Mouse (Mus musculus) hindbrain, postnatal 0 days (tissue): ENCODE data around the gene Rpn2. TPM values are rescaled to one million over a fixed set of nuclear protein-coding genes. Genes with fewer than 3 reads are reported as not detected.

Experiments
- ATAC-seq: fragments of 200-750 bp; cut with Nextera tagmentation; 2 replicates; pipeline ENCODE4 v1.8.0; 2017; ENCODE audit warnings: mild to moderate bottlenecking, moderate TSS enrichment, moderate library complexity
- DNase-seq: peaks from one replicate; pipeline ENCODE4 v3.0.0-alpha.2; 2015; ENCODE audit warnings: low spot score
- H3K27ac ChIP-seq: fragments of 300-500 bp; sonication (generic); 2 replicates; pipeline ENCODE4 v1.5.1; 2014; ENCODE audit warnings: mild to moderate bottlenecking
- H3K27me3 ChIP-seq: fragments of 300-500 bp; sonication (generic); 2 replicates; pipeline ENCODE4 v1.6.1; 2014; ENCODE audit warnings: low read length, mixed read lengths; ENCODE audit not compliant: insufficient read depth
- H3K36me3 ChIP-seq: fragments of 300-500 bp; sonication (generic); 2 replicates; pipeline ENCODE4 v1.6.1; 2014; ENCODE audit warnings: low read length, mixed read lengths; ENCODE audit not compliant: insufficient read depth
- H3K4me1 ChIP-seq: fragments of 300-500 bp; sonication (generic); 2 replicates; pipeline ENCODE4 v1.6.1; 2014; ENCODE audit warnings: antibody characterized with exemption, low read length, mixed read lengths; ENCODE audit not compliant: insufficient read depth
- H3K4me2 ChIP-seq: fragments of 300-500 bp; sonication (generic); 2 replicates; pipeline ENCODE4 v1.6.1; 2014; ENCODE audit warnings: low read depth, mild to moderate bottlenecking, low read length, moderate library complexity, mixed read lengths
- H3K4me3 ChIP-seq: fragments of 300-500 bp; sonication (generic); 2 replicates; pipeline ENCODE4 v1.5.1; 2014; ENCODE audit warnings: low read length
- H3K9ac ChIP-seq: fragments of 300-500 bp; sonication (generic); replicated peaks from 2 replicates; pipeline ENCODE4 v1.6.1; 2014; ENCODE audit warnings: mild to moderate bottlenecking, low read length, moderate library complexity, mixed read lengths
- H3K9me3 ChIP-seq: fragments of 300-500 bp; sonication (generic); 2 replicates; pipeline ENCODE4 v1.6.1; 2016; ENCODE audit warnings: low read length, mixed read lengths
- CTCF ChIP-seq: IDR thresholded peaks from 2 replicates; pipeline ENCODE4 v1.5.1; 2016; ENCODE audit warnings: antibody characterized with exemption, control low read depth, low read depth
- WGBS: fragments of 180-500 bp; shearing (Covaris S2); extraction: QIAGEN DNeasy Blood & Tissue Kit; methylation state at CpG from one replicate; pipeline ENCODE4 v1.1.7; 2014; 5-methylcytosine and 5-hydroxymethylcytosine counted together
- polyA plus RNA-seq: library from polyadenylated mRNA; unstranded; fragments of >200 nt; fragmentation: Nextera tagmentation; extraction: Ambion mirVana; gene quantifications from 2 replicates; pipeline ENCODE4 v1.2.1, GENCODE M21; 2015
- total RNA-seq: library from RNA; depleted of rRNA; stranded (reverse); fragments of >200 nt; gene quantifications from 2 replicates; pipeline ENCODE4 v1.2.3, GENCODE M21; 2014

Gene Rpn2
- total and polyA plus RNA-seq, 2 experiments from 2014 or later: 201 to 253 TPM

- H3K36me3 ChIP-seq: no peaks in the 10 kb centered on the region
- WGBS: 80% methylated on average over 9 of the region's 9 CpGs
- H3K27me3 ChIP-seq: no peaks in the 10 kb centered on the region
- ATAC-seq: no peak
- H3K4me2 ChIP-seq: no peak overlapping the region
- DNase-seq: no peak
- H3K9ac ChIP-seq: no peak overlapping the region
- no peaks in the 10 kb centered on the region for H3K4me1 ChIP-seq
- H3K4me3 ChIP-seq: no peak overlapping the region
- no peak for TF ChIP-seq CTCF
- no peak overlapping the region for H3K27ac ChIP-seq
- H3K9me3 ChIP-seq: no peaks in the 10 kb centered on the region
These were observed 16.3 kb upstream of the Rpn2 start for GRCm38 (mm10) chr2:157262506-157262905.

GRCm38 (mm10) chr2:157263101-157263500 lies 15.7 kb upstream of the Rpn2 start:
- no peaks in the 10 kb centered on the region for H3K36me3 ChIP-seq
- no peak for ATAC-seq
- peak; percentile 30 for DNase-seq
- H3K27ac ChIP-seq: no peak overlapping the region
- no peak overlapping the region for H3K4me2 ChIP-seq
- no peaks in the 10 kb centered on the region for H3K9me3 ChIP-seq
- 61% methylated on average over 1 of the region's 1 CpGs for WGBS
- H3K27me3 ChIP-seq: no peaks in the 10 kb centered on the region
- no peak overlapping the region for H3K9ac ChIP-seq
- TF ChIP-seq CTCF: no peak
- no peak overlapping the region for H3K4me3 ChIP-seq
- H3K4me1 ChIP-seq: no peaks in the 10 kb centered on the region

GRCm38 (mm10) chr2:157263832-157264231 lies 15.0 kb upstream of the Rpn2 start:
- Histone ChIP-seq H3K4me3 (no peak overlapping the region), H3K27me3 (no peaks in the 10 kb centered on the region), H3K9me3 (no peaks in the 10 kb centered on the region), H3K36me3 (no peaks in the 10 kb centered on the region), H3K4me1 (no peaks in the 10 kb centered on the region), H3K27ac (no peak overlapping the region), H3K9ac (no peak overlapping the region), H3K4me2 (no peak overlapping the region)
- no peak for TF ChIP-seq CTCF
- DNase-seq (no peak), ATAC-seq (no peak)
- 61% methylated on average over 6 of the region's 6 CpGs for WGBS

GRCm38 (mm10) chr2:157279416-157279800 lies 591 bp downstream of the Rpn2 start, which contains the start of gene Mroh8:
Mroh8 (minus strand) TSS chr2:157279549.
- peak within 1 kb of the TSS; percentile 77 for H3K4me2 ChIP-seq
- peak within 1 kb of the TSS; percentile 100 for H3K4me3 ChIP-seq
- H3K9ac ChIP-seq: peak within 1 kb of the TSS; percentile 86
- H3K27me3 ChIP-seq: no peaks in the 10 kb centered on the region
- no peak for TF ChIP-seq CTCF
- H3K9me3 ChIP-seq: no peaks in the 10 kb centered on the region
- peak; percentile 79 for DNase-seq
- ATAC-seq: peak; percentile 76
- under 1% methylated on average over 31 of the region's 32 CpGs for WGBS
- no peaks in the 10 kb centered on the region for H3K36me3 ChIP-seq
- H3K4me1 ChIP-seq: peaks cover 11% of the 10 kb centered on the region
- peak within 1 kb of the TSS; percentile 96 for H3K27ac ChIP-seq

GRCm38 (mm10) chr2:157283321-157283720 lies 4.5 kb downstream of the Rpn2 start:
- Histone ChIP-seq H3K9me3 (no peaks in the 10 kb centered on the region), H3K27me3 (no peaks in the 10 kb centered on the region), H3K4me2 (no peak overlapping the region), H3K36me3 (peaks cover 19% of the 10 kb centered on the region), H3K27ac (no peak overlapping the region), H3K4me1 (peaks cover 11% of the 10 kb centered on the region), H3K4me3 (no peak overlapping the region), H3K9ac (no peak overlapping the region)
- 91% methylated on average over 6 of the region's 6 CpGs for WGBS
- TF ChIP-seq CTCF: no peak
- no peak for ATAC-seq
- no peak for DNase-seq

- Histone ChIP-seq H3K9me3 (no peaks in the 10 kb centered on the region), H3K4me2 (no peak overlapping the region), H3K9ac (no peak overlapping the region), H3K27ac (no peak overlapping the region), H3K27me3 (no peaks in the 10 kb centered on the region), H3K36me3 (peaks cover 37% of the 10 kb centered on the region), H3K4me3 (no peak overlapping the region), H3K4me1 (no peaks in the 10 kb centered on the region)
- TF ChIP-seq CTCF: peak; percentile 83
- peak; percentile 69; the same call in 1 of the 2 replicates for ATAC-seq
- peak; percentile 79 for DNase-seq
- WGBS: 17% methylated on average over 3 of the region's 3 CpGs
These were observed 8.7 kb downstream of the Rpn2 start for GRCm38 (mm10) chr2:157287542-157287941.

GRCm38 (mm10) chr2:157288996-157289395 lies 10.2 kb downstream of the Rpn2 start:
- Histone ChIP-seq H3K4me2 (no peak overlapping the region), H3K27me3 (no peaks in the 10 kb centered on the region), H3K4me1 (no peaks in the 10 kb centered on the region), H3K36me3 (peaks cover 48% of the 10 kb centered on the region), H3K4me3 (no peak overlapping the region), H3K27ac (no peak overlapping the region), H3K9ac (no peak overlapping the region), H3K9me3 (no peaks in the 10 kb centered on the region)
- ATAC-seq (no peak), DNase-seq (no peak)
- WGBS: 87% methylated on average over 5 of the region's 5 CpGs
- no peak for TF ChIP-seq CTCF
